Mouse (Mus musculus) common myeloid progenitor, adult 5-6 weeks (primary cell): ENCODE data around the gene Atp1b3. TPM values are rescaled to one million over a fixed set of nuclear protein-coding genes. Genes with fewer than 3 reads are reported as not detected.
"Not testable (repeated sequence)": the region's sequence is repeated elsewhere in the genome, so short reads cannot be mapped to it uniquely, and the experiment has no call there.

Source experiments
- ATAC-seq: replicated peaks from 2 replicates; pipeline ENCODE4 v1.8.0; 2016; ENCODE audit warnings: low read depth, mild to moderate bottlenecking, moderate TSS enrichment, inconsistent platforms; ENCODE audit not compliant: poor library complexity, severe bottlenecking
- total RNA-seq: library from RNA; stranded (forward); fragments of 200-1000, 187-1606 nt; gene quantifications from 2 replicates; pipeline ENCODE4 v1.2.3, GENCODE M21; 2017

Gene Atp1b3
- total RNA-seq: 146 and 155 TPM in 2 replicates

- ATAC-seq: peak; percentile 86
These were observed at the start of gene Atp1b3 for GRCm38 (mm10) chr9:96364141-96364838. Gene Atp1b3, minus strand, starts transcription at chr9:96364442.

DNA sequence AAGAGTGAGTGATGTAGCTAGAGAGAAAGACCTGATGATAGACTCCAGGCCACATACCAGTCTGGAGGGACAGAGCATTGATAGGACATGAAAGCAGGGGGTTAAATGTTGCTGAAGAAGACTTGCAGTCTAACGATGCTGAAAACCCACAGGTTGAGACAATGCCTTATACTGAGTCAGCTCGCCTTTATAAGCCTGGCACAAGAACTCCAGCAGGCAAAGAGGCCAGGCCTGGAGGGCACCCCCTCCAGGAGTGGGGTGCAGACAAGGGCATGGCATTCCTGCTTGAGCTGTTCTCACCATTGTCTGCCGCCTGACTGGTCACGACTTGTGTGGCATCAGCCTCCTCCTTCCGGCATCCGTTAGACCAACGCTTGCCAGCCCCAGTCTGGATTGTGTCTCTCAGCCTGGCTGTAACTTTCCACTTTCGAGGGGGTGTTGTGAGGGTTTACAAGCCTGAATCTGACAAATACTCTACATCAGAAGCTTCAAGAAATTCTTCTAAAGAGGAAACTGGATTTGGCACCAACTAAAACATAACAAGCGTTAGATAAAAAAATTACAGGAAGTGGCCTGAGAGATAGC, 48.7 kb upstream of the Atp1b3 start:
- no peak for ATAC-seq

- ATAC-seq: no peak
These were observed 40.1 kb upstream of the Atp1b3 start for GRCm38 (mm10) chr9:96404312-96404711.

GRCm38 (mm10) chr9:96399916-96400315, 35.7 kb upstream of the Atp1b3 start:
- not testable (repeated sequence) for ATAC-seq

GRCm38 (mm10) chr9:96399425-96399878, 35.2 kb upstream of the Atp1b3 start:
- peak; percentile 90 for ATAC-seq

DNA sequence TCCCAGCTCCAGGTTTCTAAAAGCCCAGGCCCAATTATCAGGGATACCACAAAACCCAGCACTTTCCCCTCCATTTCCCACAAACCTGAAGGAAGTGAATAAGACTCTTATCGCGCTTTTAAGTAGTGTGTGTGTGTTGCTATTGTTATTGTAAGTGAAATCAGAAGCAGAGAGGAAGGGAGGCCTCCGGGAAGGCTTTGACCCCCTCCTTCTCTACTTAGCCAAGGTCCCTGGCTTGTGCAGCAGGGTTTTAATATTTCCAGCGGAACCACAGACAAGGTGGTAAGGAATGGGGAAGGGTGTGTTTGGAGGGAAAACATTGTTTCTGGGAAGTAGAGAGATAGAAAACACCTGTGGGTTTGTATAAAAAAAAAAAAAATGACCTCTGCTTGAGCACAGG, 34.4 kb upstream of the Atp1b3 start:
- ATAC-seq: no peak

- no peak for ATAC-seq
These were observed 33.9 kb upstream of the Atp1b3 start for GRCm38 (mm10) chr9:96398165-96398564.

DNA sequence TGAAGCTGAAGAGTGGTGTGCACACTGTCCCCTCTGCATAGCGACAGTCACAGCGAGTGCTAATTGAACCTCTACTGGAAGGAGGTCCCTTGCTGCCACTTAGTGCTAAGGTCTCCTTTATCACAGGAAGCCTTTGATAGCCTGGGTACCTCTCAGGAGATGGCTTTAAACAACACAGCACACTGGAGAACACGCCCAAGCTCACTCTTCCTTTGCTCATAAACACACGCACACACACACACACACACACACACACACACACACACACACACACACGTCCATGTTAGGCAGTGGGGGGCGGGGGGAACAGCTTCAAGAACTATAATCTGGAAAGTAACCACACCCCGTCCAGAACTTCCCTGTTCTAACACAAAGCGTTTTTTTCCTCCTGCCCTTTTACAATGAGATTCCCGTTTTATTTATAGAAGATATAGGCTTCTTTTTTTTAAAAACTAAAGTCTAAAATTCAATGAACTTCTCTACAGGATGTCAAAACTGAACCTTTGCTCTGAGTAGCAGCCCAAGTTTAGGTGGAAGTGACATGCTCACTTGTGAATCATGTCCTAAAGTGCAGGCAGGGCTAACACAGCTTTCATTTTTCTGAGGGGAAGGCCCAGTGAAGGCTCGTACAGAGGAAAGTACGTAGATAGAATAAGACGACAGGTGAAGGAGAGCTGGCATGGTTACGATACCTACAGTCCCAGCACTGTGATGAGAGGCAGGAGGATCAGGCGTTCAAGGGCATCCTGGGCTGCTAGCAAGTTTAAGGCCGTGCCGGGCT, 30.9 kb upstream of the Atp1b3 start:
- ATAC-seq: peak; percentile 17

DNA sequence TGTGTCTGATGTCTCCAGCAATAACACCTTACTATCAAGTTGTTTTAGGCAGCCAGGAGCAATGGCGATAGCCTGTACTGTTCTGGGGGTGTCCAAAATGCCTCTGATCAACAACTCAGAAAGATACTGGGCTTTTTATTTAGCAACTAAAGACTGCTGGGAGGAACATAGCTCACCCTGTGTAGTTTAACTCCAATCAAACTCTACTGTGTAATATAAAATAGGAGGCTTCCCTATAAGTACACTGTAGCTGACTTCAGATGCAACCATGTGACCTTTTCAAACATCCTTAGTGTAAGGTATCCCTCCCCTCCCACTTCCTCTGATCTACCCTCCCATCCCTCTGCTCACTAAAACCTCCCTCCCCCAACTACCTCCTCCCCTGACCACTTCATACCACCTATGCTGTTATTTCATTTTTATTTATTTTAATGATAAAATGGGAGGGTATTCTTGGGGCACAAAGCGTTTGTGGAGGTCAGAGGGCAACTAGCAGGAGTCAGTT, 29.5 kb upstream of the Atp1b3 start:
- no peak for ATAC-seq

GRCm38 (mm10) chr9:96393112-96393511, 28.9 kb upstream of the Atp1b3 start:
- ATAC-seq: peak; percentile 37

GRCm38 (mm10) chr9:96391921-96392320, 27.7 kb upstream of the Atp1b3 start:
- peak; percentile 71 for ATAC-seq

GRCm38 (mm10) chr9:96383714-96384487, 19.7 kb upstream of the Atp1b3 start:
- no peak for ATAC-seq

GRCm38 (mm10) chr9:96382756-96383155, 18.5 kb upstream of the Atp1b3 start:
- ATAC-seq: no peak

GRCm38 (mm10) chr9:96381393-96381792, 17.2 kb upstream of the Atp1b3 start:
- peak; percentile 65 for ATAC-seq

DNA sequence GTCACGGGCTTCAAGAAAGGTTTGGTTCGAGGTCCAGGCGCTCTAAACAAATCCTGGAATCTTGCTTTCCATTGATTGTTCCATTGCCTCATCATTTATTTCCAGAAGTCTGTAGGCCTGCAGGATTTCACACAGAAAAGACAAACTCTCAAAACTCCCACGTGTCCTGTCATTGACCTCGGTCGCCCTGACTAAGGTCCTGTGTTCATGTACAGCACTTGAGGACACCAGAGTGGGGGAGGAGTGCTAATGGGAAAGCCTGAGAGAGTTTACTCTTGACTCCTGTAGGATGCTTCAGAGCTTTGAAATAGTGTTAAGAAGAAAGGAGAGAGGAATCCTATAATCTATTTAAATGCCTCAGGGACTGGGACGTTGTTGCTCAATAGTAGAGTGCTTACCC, 15.3 kb upstream of the Atp1b3 start:
- ATAC-seq: no peak

DNA sequence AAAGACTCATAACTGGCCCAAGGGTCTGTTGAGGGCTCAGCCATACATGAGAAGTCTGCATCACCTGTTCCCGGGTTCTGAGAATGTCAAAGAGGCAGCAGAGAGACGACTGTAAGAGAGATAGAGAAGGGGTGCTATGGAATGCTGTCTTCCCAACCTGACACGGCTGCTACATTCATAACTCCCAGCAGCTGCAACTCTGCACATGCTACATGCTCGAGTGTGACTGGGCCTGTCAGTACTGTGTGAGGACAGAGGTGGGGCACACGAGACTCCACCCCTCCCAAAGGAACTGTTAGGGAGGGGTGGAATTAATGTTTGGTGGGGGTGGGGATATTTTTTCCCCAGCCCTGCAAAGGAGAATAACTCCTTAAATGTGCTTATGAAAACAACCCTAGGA, 14.5 kb upstream of the Atp1b3 start:
- ATAC-seq: no peak

- ATAC-seq: no peak
These were observed 12.9 kb upstream of the Atp1b3 start for GRCm38 (mm10) chr9:96377096-96377495.

GRCm38 (mm10) chr9:96375819-96376218, 11.6 kb upstream of the Atp1b3 start:
- peak; percentile 88 for ATAC-seq

GRCm38 (mm10) chr9:96371075-96371474, 6.8 kb upstream of the Atp1b3 start:
- no peak for ATAC-seq
